Mouse (Mus musculus) midbrain, embryonic 16.5 days (tissue): Measurements from ENCODE around the gene Odf3l2. TPM values are rescaled to one million over a fixed set of nuclear protein-coding genes. Genes with fewer than 3 reads are reported as not detected.

Experiments
- polyA plus RNA-seq: library from polyadenylated mRNA; unstranded; fragments of >200 nt; fragmentation: Nextera tagmentation; extraction: Ambion mirVana; gene quantifications from 2 replicates; pipeline ENCODE4 v1.2.1, GENCODE M21; 2015

Odf3l2 gene
- polyA plus RNA-seq, 1 experiment from 2014 or later = 1.0 TPM

Other genes with a start within 250 kb of the Odf3l2 start
- 0.10 TPM in 1 of 2 replicates, not detected in the other for gene Vmn2r83, start 177.0 kb downstream of the Odf3l2 start, polyA plus RNA-seq
- gene Plpp2, start 111.9 kb downstream of the Odf3l2 start, polyA plus RNA-seq = 19.2 and 22.4 TPM in 2 replicates
- 56.2 and 56.8 TPM in 2 replicates for gene Mier2, start 90.5 kb downstream of the Odf3l2 start, polyA plus RNA-seq
- not detected in 2 replicates for gene Theg, start 58.4 kb downstream of the Odf3l2 start, polyA plus RNA-seq
- 0.66 and 0.95 TPM in 2 replicates for gene C2cd4c, start 31.7 kb downstream of the Odf3l2 start, polyA plus RNA-seq
- 23.4 and 25.3 TPM in 2 replicates for gene Shc2, start 7.8 kb downstream of the Odf3l2 start, polyA plus RNA-seq
- gene Madcam1, start 18.8 kb upstream of the Odf3l2 start, polyA plus RNA-seq = 0.69 and 0.94 TPM in 2 replicates
- 96.1 and 107 TPM in 2 replicates for gene Tpgs1, start 23.6 kb upstream of the Odf3l2 start, polyA plus RNA-seq
- 73.1 and 81.9 TPM in 2 replicates for gene Cdc34, start 36.5 kb upstream of the Odf3l2 start, polyA plus RNA-seq
- 1.6 and 1.8 TPM in 2 replicates for gene Gzmm, start 43.3 kb upstream of the Odf3l2 start, polyA plus RNA-seq
- gene Bsg, start 58.8 kb upstream of the Odf3l2 start, polyA plus RNA-seq = 844 and 915 TPM in 2 replicates
- gene Hcn2, start 70.9 kb upstream of the Odf3l2 start, polyA plus RNA-seq = 0.87 and 0.89 TPM in 2 replicates
- gene Polrmt, start 100.8 kb upstream of the Odf3l2 start, polyA plus RNA-seq = 45.3 and 45.9 TPM in 2 replicates
- gene Fgf22, start 109.3 kb upstream of the Odf3l2 start, polyA plus RNA-seq = 1.8 TPM in 2 replicates
- gene Rnf126, start 121.2 kb upstream of the Odf3l2 start, polyA plus RNA-seq = 90.2 and 92.3 TPM in 2 replicates
- gene Fstl3, start 131.5 kb upstream of the Odf3l2 start, polyA plus RNA-seq = 2.2 and 3.5 TPM in 2 replicates
- 0.19 TPM in 2 replicates for gene Prss57, start 145.2 kb upstream of the Odf3l2 start, polyA plus RNA-seq
- 318 and 333 TPM in 2 replicates for gene Palm, start 147.8 kb upstream of the Odf3l2 start, polyA plus RNA-seq
- 0.34 and 0.73 TPM in 2 replicates for gene Misp, start 175.3 kb upstream of the Odf3l2 start, polyA plus RNA-seq
- gene Ptbp1, start 208.7 kb upstream of the Odf3l2 start, polyA plus RNA-seq = 58.8 and 65.1 TPM in 2 replicates
- 12.5 and 12.7 TPM in 2 replicates for gene Prtn3, start 228.7 kb upstream of the Odf3l2 start, polyA plus RNA-seq
- 471 and 472 TPM in 2 replicates for gene Plppr3, start 228.9 kb upstream of the Odf3l2 start, polyA plus RNA-seq
- gene Elane, start 240.5 kb upstream of the Odf3l2 start, polyA plus RNA-seq = not detected in 2 replicates
- 0.20 TPM in 1 of 2 replicates, not detected in the other for gene Cfd, start 245.1 kb upstream of the Odf3l2 start, polyA plus RNA-seq